8 mouse cellular contexts compared by ENCODE assay signal in genomic region chr7:127708207-127709078, GRCm38 (mm10). TPM values are rescaled to one million over a fixed set of nuclear protein-coding genes. Genes with fewer than 3 reads are reported as not detected.
DNase-seq lines count a peak whose midpoint lies in the region; ATAC-seq and TF ChIP-seq lines count a peak whose summit lies in the region.

Gene Bcl7c, minus strand, starts transcription at chr7:127708933.

- H3K4me2 ChIP-seq in forebrain, embryonic 11.5 days (ENCODE audit: low read depth, low read length, severe bottlenecking), result peak within 1 kb of the TSS; percentile 68
- peak within 1 kb of the TSS; percentile 73 for H3K4me2 ChIP-seq in heart, embryonic 15.5 days
- peak within 1 kb of the TSS; percentile 97 for H3K4me2 ChIP-seq in liver, embryonic 15.5 days
- H3K4me2 ChIP-seq in neural tube, embryonic 11.5 days (ENCODE audit: low read depth), result peak within 1 kb of the TSS; percentile 71
- peak within 1 kb of the TSS; percentile 82 for H3K4me2 ChIP-seq in stomach, embryonic 16.5 days (ENCODE audit: low read depth, low read length)

- peak within 1 kb of the TSS; percentile 80 for H3K9ac ChIP-seq in ES-Bruce4 (ENCODE audit: low read depth, poor library complexity, severe bottlenecking)
- H3K9ac ChIP-seq in forebrain, embryonic 11.5 days (ENCODE audit: low read length), result peak within 1 kb of the TSS; percentile 84
- peak within 1 kb of the TSS; percentile 90 for H3K9ac ChIP-seq in heart, embryonic 15.5 days
- H3K9ac ChIP-seq in liver, embryonic 15.5 days, result peak within 1 kb of the TSS; percentile 71
- H3K9ac ChIP-seq in neural tube, embryonic 11.5 days (ENCODE audit: low read length), result peak within 1 kb of the TSS; percentile 82
- H3K9ac ChIP-seq in stomach, embryonic 16.5 days (ENCODE audit: low read length), result peak within 1 kb of the TSS; percentile 87

- TF ChIP-seq EP300 in ES-Bruce4 (IDR thresholded peaks at IDR 0.05; ENCODE audit: insufficient read depth, low read depth, low read length), result no peak

- WGBS in forebrain, embryonic 11.5 days, result under 1% methylated on average over 73 of the region's 90 CpGs
- WGBS in heart, embryonic 15.5 days, result under 1% methylated on average over 76 of the region's 90 CpGs
- WGBS in liver, embryonic 15.5 days (ENCODE audit: insufficient replicate concordance), result 1% methylated on average over 87 of the region's 90 CpGs
- WGBS in neural tube, embryonic 11.5 days, result under 1% methylated on average over 81 of the region's 90 CpGs
- under 1% methylated on average over 90 of the region's 90 CpGs for WGBS in stomach, embryonic 16.5 days

- H3K36me3 ChIP-seq in ES-Bruce4 (ENCODE audit: control insufficient read depth, insufficient read depth, low read length, poor library complexity, severe bottlenecking), result peaks cover 5% of the 10 kb centered on the region; the same call in 1 of the 2 replicates
- no peaks in the 10 kb centered on the region; the same call in 1 of the 2 replicates for H3K36me3 ChIP-seq in forebrain, embryonic 11.5 days (ENCODE audit: control insufficient read depth, insufficient read depth, low read length)
- peaks cover 25% of the 10 kb centered on the region for H3K36me3 ChIP-seq in heart, embryonic 15.5 days
- peaks cover 19% of the 10 kb centered on the region; the same call in 1 of the 2 replicates for H3K36me3 ChIP-seq in liver, embryonic 15.5 days (replicated peaks)
- peaks cover 2% of the 10 kb centered on the region; the same call in 1 of the 2 replicates for H3K36me3 ChIP-seq in neural tube, embryonic 11.5 days (ENCODE audit: control insufficient read depth, insufficient read depth, low read length)
- no peaks in the 10 kb centered on the region for H3K36me3 ChIP-seq in stomach, embryonic 16.5 days (ENCODE audit: control insufficient read depth, insufficient read depth, low read length)

- no peaks in the 10 kb centered on the region for H3K4me1 ChIP-seq in ES-Bruce4 (ENCODE audit: control insufficient read depth, insufficient read depth, low read length)
- H3K4me1 ChIP-seq in forebrain, embryonic 11.5 days (replicated peaks; ENCODE audit: control insufficient read depth, insufficient read depth, low read length), result peaks cover 27% of the 10 kb centered on the region
- peaks cover 32% of the 10 kb centered on the region for H3K4me1 ChIP-seq in heart, embryonic 15.5 days (replicated peaks)
- peaks cover 65% of the 10 kb centered on the region for H3K4me1 ChIP-seq in liver, embryonic 15.5 days (replicated peaks)
- H3K4me1 ChIP-seq in neural tube, embryonic 11.5 days (ENCODE audit: control insufficient read depth, insufficient read depth, low read length), result peaks cover 24% of the 10 kb centered on the region
- H3K4me1 ChIP-seq in stomach, embryonic 16.5 days (ENCODE audit: control insufficient read depth, insufficient read depth, low read length), result peaks cover 35% of the 10 kb centered on the region

- TF ChIP-seq CTCF in ES-Bruce4 (IDR thresholded peaks at IDR 0.05; ENCODE audit: low read depth, low read length), result peak; percentile 33

- peak; percentile 76 for DNase-seq in c-Kit-positive CD71-positive TER-119-negative erythroid progenitor cells, embryonic 14.5 days (ENCODE audit: low read depth)
- peak; percentile 95 for DNase-seq in forebrain, embryonic 11.5 days (ENCODE audit: low spot score)
- DNase-seq in kidney, postnatal 25 days, result peak; percentile 91 to 94
- peak; percentile 94 for DNase-seq in neural tube, embryonic 11.5 days (ENCODE audit: low spot score)

- no peaks in the 10 kb centered on the region for H3K9me3 ChIP-seq in ES-Bruce4 (replicated peaks; ENCODE audit: control insufficient read depth, insufficient read depth, low read length, poor library complexity, severe bottlenecking)
- no peaks in the 10 kb centered on the region for H3K9me3 ChIP-seq in forebrain, embryonic 11.5 days (ENCODE audit: control insufficient read depth, low read length)
- no peaks in the 10 kb centered on the region for H3K9me3 ChIP-seq in heart, embryonic 15.5 days (replicated peaks)
- no peaks in the 10 kb centered on the region for H3K9me3 ChIP-seq in liver, embryonic 15.5 days (replicated peaks)
- H3K9me3 ChIP-seq in neural tube, embryonic 11.5 days (ENCODE audit: control insufficient read depth, low read length), result no peaks in the 10 kb centered on the region
- H3K9me3 ChIP-seq in stomach, embryonic 16.5 days (replicated peaks; ENCODE audit: control insufficient read depth, low read length), result no peaks in the 10 kb centered on the region

- TF ChIP-seq POLR2A in ES-Bruce4 (IDR thresholded peaks at IDR 0.05; ENCODE audit: insufficient read depth, low read length), result no peak

- no peaks in the 10 kb centered on the region for H3K27me3 ChIP-seq in ES-Bruce4 (ENCODE audit: control insufficient read depth, insufficient read depth, low read length, poor library complexity, severe bottlenecking)
- H3K27me3 ChIP-seq in forebrain, embryonic 11.5 days (ENCODE audit: control insufficient read depth, insufficient read depth, low read length), result no peaks in the 10 kb centered on the region
- no peaks in the 10 kb centered on the region for H3K27me3 ChIP-seq in heart, embryonic 15.5 days
- no peaks in the 10 kb centered on the region for H3K27me3 ChIP-seq in liver, embryonic 15.5 days
- H3K27me3 ChIP-seq in neural tube, embryonic 11.5 days (ENCODE audit: control insufficient read depth, insufficient read depth, low read length), result no peaks in the 10 kb centered on the region
- H3K27me3 ChIP-seq in stomach, embryonic 16.5 days (ENCODE audit: control insufficient read depth, insufficient read depth, low read length), result no peaks in the 10 kb centered on the region

- peak within 1 kb of the TSS; percentile 75 for H3K4me3 ChIP-seq in ES-Bruce4 (ENCODE audit: low read depth, low read length)
- peak within 1 kb of the TSS; percentile 68 for H3K4me3 ChIP-seq in forebrain, embryonic 11.5 days (ENCODE audit: low read depth, low read length)
- H3K4me3 ChIP-seq in heart, embryonic 15.5 days, result peak within 1 kb of the TSS; percentile 89
- peak within 1 kb of the TSS; percentile 76 for H3K4me3 ChIP-seq in liver, embryonic 15.5 days (replicated peaks)
- H3K4me3 ChIP-seq in neural tube, embryonic 11.5 days (ENCODE audit: low read depth, low read length), result peak within 1 kb of the TSS; percentile 71
- peak within 1 kb of the TSS; percentile 72 for H3K4me3 ChIP-seq in stomach, embryonic 16.5 days (replicated peaks; ENCODE audit: low read length)

- peak within 1 kb of the TSS; percentile 73 for H3K27ac ChIP-seq in ES-Bruce4 (ENCODE audit: insufficient read depth, low read length)
- peak within 1 kb of the TSS; percentile 91 for H3K27ac ChIP-seq in forebrain, embryonic 11.5 days (ENCODE audit: low read depth, low read length)
- peak within 1 kb of the TSS; percentile 99 for H3K27ac ChIP-seq in heart, embryonic 15.5 days
- H3K27ac ChIP-seq in liver, embryonic 15.5 days (replicated peaks), result peak within 1 kb of the TSS; percentile 89
- H3K27ac ChIP-seq in neural tube, embryonic 11.5 days (ENCODE audit: low read depth, low read length), result peak within 1 kb of the TSS; percentile 94
- peak within 1 kb of the TSS; percentile 98 for H3K27ac ChIP-seq in stomach, embryonic 16.5 days (ENCODE audit: low read length)

- ATAC-seq in forebrain, embryonic 11.5 days (replicated peaks; ENCODE audit: low FRiP score), result peak; percentile 81
- ATAC-seq in heart, embryonic 15.5 days (replicated peaks; ENCODE audit: insufficient number of reproducible peaks, insufficient read depth, low FRiP score, low read depth), result peak; percentile 86
- ATAC-seq in liver, embryonic 15.5 days (ENCODE audit: insufficient read depth), result peak; percentile 92
- peak; percentile 78 for ATAC-seq in neural tube, embryonic 11.5 days (ENCODE audit: insufficient read depth, low FRiP score, low TSS enrichment)
- ATAC-seq in stomach, embryonic 16.5 days (ENCODE audit: insufficient read depth, low FRiP score), result peak; percentile 88

RNA-seq across cellular contexts. Expression of gene Bcl7c, which starts in this region (rescaled TPM):
- polyA plus RNA-seq in ES-Bruce4 (2011; ENCODE audit: insufficient read depth, insufficient read length, low read depth, missing spikeins), result 48.6 and 49.8 TPM in 2 replicates
- polyA plus RNA-seq in forebrain, embryonic 11.5 days (2014; fragmentation: Nextera tagmentation; extraction: Ambion mirVana), result 59.5 and 65.8 TPM in 2 replicates
- 37.2 and 45.7 TPM in 2 replicates for polyA plus RNA-seq in heart, embryonic 15.5 days (2015; fragmentation: Nextera tagmentation; extraction: Ambion mirVana)
- 22.9 and 23.7 TPM in 2 replicates for polyA plus RNA-seq in liver, embryonic 15.5 days (2015; fragmentation: Nextera tagmentation; extraction: Ambion mirVana)
- 54.5 and 55.5 TPM in 2 replicates for polyA plus RNA-seq in neural tube, embryonic 11.5 days (2014; fragmentation: Nextera tagmentation; extraction: Ambion mirVana)
- 26.2 and 33.1 TPM in 2 replicates for polyA plus RNA-seq in stomach, embryonic 16.5 days (2015; fragmentation: Nextera tagmentation; extraction: Ambion mirVana)

Comparison
In these comparisons a context has a peak if more than half of its experiments do, and no peak if none do; other contexts are left out.
1. Peak in every context shown above with its lines: DNase-seq, ATAC-seq, H3K4me3 ChIP-seq and H3K27ac ChIP-seq.